Comparison of ENCODE assay signal across 8 mouse cellular contexts in the genomic region with DNA sequence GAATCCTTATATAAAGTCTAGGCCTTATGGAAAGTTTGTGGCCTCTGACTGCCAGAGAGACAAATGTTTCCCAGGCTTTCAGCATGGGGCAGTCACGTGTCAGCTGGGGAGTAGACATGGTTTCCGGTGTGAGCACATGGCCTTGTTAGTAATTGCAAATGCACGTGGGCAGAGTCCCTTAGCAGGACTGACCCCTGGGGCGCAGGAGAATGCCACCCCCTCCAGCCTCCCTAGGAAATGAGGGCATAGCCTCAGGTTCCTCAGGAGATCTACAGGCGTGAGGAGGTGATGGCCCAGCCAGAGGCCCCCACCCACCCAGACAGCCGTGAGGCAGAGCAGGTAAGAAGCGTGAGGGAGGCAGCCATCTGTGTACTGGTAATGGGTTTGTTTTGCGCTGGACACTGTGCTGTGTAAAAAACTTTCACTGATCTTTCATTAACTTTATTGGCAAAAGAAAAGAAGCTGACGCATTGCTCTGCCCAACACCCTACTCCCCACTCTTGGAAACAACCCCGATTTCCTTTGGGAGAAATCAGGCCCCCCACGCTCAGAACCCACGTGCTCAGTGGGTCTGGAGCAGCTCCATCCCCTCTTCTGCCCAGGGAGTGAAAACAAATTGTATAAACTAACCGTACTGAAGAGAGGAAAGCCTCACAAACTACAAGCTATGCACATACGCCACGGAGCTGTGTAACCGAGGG. TPM values are rescaled to one million over a fixed set of nuclear protein-coding genes. Genes with fewer than 3 reads are reported as not detected.
DNase-seq lines count a peak whose midpoint lies in the region; ATAC-seq and TF ChIP-seq lines count a peak whose summit lies in the region.

No protein-coding gene starts in this region.

- peak overlapping the region; percentile 33; the same call in 1 of the 2 replicates for H3K27ac ChIP-seq in layer of hippocampus, adult 2 months
- H3K27ac ChIP-seq in brown adipose tissue, adult 24 weeks (replicated peaks; ENCODE audit: low read depth, low read length), result peak overlapping the region; percentile 58

- peaks cover 13% of the 10 kb centered on the region for H3K4me1 ChIP-seq in brown adipose tissue, adult 24 weeks (ENCODE audit: control insufficient read depth, insufficient read depth, insufficient read length, low read length)

- peak; percentile 57 for ATAC-seq in inflammation-experienced regulatory T-cells, adult 6 months
- ATAC-seq in megakaryocyte, adult 5-6 weeks (ENCODE audit: poor library complexity, severe bottlenecking), result no peak

- peak in 1 of 2 experiments; percentile 58 for DNase-seq in layer of hippocampus, adult 2 months (ENCODE audit: low spot score in 2 of 2)
- no peak for DNase-seq in layer of hippocampus, postnatal 36 days
- DNase-seq in lung, postnatal 25 days (ENCODE audit: low spot score), result peak; percentile 44
- no peak for DNase-seq in ovary, postnatal 14 days (ENCODE audit: low spot score)
- no peak for DNase-seq in cerebellum, postnatal 4 days (ENCODE audit: low spot score in 2 of 2)

- H3K4me3 ChIP-seq in layer of hippocampus, adult 2 months, result no peak overlapping the region
- H3K4me3 ChIP-seq in brown adipose tissue, adult 24 weeks (ENCODE audit: insufficient read depth, low read depth, low read length), result no peak overlapping the region

- no peak for TF ChIP-seq CTCF in layer of hippocampus, adult 2 months (conservative IDR thresholded peaks at IDR 0.05)

RNA-seq across cellular contexts. Expression of a gene that starts 35.8 kb away (rescaled TPM):
- 1 to 10 TPM in 1 of 2 experiments, under 1 TPM in 1; 0.81 to 2.2 TPM for total RNA-seq in layer of hippocampus, adult 2 months (2021)
- total RNA-seq in layer of hippocampus, postnatal 36 days (2021), result 1 to 10 TPM; 1.1 to 1.7 TPM
- polyA plus RNA-seq in brown adipose tissue, adult 24 weeks (2012; ENCODE audit: insufficient read depth, insufficient read length, missing spikeins), result 32.8 and 34.1 TPM in 2 replicates
- 10 to 100 TPM; 17.1 to 19.5 (median 19.3) TPM for polyA plus RNA-seq in inflammation-experienced regulatory T-cells, adult 6 months (2017; shearing (Covaris generic))
- 4.2 and 5.0 TPM in 2 replicates for total RNA-seq in megakaryocyte, adult 5-6 weeks (2015)
- 9.8 and 11.4 TPM in 2 replicates for total RNA-seq in megakaryocyte, adult 5-6 weeks (2017)

RNA-seq across cellular contexts. Expression of a gene that starts 48.6 kb away (rescaled TPM):
- 10 to 100 TPM; 31.7 to 35.2 TPM for total RNA-seq in layer of hippocampus, adult 2 months (2021)
- total RNA-seq in layer of hippocampus, postnatal 36 days (2021), result 10 to 100 TPM; 30.9 to 39.9 TPM
- polyA plus RNA-seq in brown adipose tissue, adult 24 weeks (2012; ENCODE audit: insufficient read depth, insufficient read length, missing spikeins), result 3.6 and 17.9 TPM in 2 replicates
- polyA plus RNA-seq in inflammation-experienced regulatory T-cells, adult 6 months (2017; shearing (Covaris generic)), result under 1 TPM in 2 of 3 experiments, not detected in 1; 0.18 to 0.44 TPM
- 0.20 and 0.82 TPM in 2 replicates for total RNA-seq in megakaryocyte, adult 5-6 weeks (2015)
- total RNA-seq in megakaryocyte, adult 5-6 weeks (2017), result 2.7 and 5.7 TPM in 2 replicates

Comparison
In these comparisons a context has a peak if more than half of its experiments do, and no peak if none do; other contexts are left out.
1. RNA of a gene that starts 48.6 kb away (total RNA-seq): 30.9 to 39.9 TPM in layer of hippocampus, postnatal 36 days and 31.7 to 35.2 TPM in layer of hippocampus, adult 2 months; 0.20 to 5.7 TPM in megakaryocyte, adult 5-6 weeks; every median in the first group is over 4 times any median in the second.